Mouse (Mus musculus): Measurements from ENCODE around the gene Trim67.

GRCm38 (mm10) chr8:124841775-124842174 lies 48.9 kb downstream of the Trim67 start:
- TF ChIP-seq FLI1 (IDR thresholded peaks at IDR 0.05; ENCODE audit: low read length) (no peak), GATA1 (IDR thresholded peaks at IDR 0.05; ENCODE audit: borderline replicate concordance, low read length) (no peak)

All from megakaryocyte, embryonic 14.5 days (primary cell).